Mouse (Mus musculus): ENCODE data around the gene Cldn4.

Cldn4 gene

DNA sequence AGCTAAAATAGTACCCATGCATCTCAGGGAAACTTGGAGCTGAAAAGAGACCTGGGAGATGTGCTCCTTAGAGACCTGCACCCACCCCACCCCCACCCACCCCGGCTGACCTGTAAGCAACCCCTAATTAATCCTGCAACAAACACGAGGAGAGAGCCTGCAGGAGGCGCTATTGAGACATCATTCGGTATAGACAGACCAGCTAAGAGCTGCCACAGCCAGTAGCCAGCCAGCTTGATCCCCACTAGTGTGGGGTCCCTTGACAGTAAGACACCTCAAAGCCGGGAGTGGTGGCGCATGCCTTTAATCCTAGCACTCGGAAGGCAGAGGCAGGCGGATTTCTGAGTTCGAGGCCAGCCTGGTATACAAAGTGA, 13.8 kb downstream of the Cldn4 start:
- in situ Hi-C loops (cut with MboI, MseI) = no loop called here

DNA sequence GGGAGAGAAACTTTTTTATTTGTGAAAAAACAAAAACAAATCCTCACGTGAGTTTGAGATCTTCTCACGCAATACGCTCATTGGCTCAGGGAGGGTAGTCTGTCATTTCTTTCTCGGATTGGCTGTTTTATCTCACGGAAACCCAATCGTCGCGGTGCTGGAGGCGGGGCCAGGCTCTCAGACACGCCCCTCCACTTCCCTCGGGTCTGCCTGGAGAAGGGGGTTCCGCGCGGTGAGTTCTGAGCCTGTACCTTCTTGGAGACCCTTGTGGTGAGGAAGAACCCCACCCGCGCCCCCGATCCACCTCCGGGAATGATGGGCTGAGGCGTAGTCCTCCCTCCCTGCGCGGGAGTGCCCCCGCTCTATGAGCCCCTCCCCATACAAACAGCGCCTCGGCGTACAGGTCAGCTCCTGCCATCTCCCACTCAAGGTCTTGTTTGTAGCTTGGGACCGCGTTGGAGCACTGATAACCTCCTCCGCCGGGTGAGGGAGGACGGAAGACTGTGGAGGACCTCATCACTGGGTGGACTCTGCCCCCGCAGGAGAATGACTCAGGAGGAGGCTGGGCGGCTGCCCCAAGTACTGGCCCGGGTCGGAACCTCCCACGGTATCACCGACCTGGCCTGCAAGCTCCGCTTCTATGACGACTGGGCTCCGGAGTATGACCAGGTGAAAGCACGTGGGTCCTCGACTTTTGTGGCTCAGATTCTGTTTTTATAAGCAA, 14.4 kb downstream of the Cldn4 start, which contains the start of gene Mettl27:
Mettl27 (plus strand) TSS at position 190 of the 724 bp plus-strand sequence.
- in situ Hi-C loops (cut with MboI, MseI) = no loop called here

DNA sequence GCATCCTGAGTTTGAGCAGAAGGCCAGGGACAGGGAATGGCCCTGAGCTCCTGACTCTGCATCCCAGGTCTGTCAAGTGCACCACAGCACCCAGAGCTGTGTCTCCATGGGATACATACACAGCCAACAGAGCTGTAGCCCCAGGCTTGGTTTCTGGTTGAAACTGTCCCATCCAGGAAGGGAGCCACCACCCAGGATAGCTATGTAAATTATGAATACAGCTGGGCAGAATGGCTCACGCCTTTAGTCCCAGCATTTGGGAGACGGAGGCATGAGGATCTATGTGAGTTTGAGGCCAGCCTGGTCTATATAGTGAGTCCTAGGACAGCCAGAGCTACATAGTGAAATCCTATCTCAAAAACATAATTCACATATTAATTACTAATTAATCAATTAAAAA, 16.7 kb downstream of the Cldn4 start:
- in situ Hi-C loops (cut with MboI, MseI) = no loop called here

GRCm38 (mm10) chr5:134926726-134927125, 20.0 kb downstream of the Cldn4 start:
- in situ Hi-C loops (cut with MboI, MseI) = no loop called here

GRCm38 (mm10) chr5:134923141-134923540, 23.6 kb downstream of the Cldn4 start:
- in situ Hi-C loops (cut with MboI, MseI) = loop anchor here (5.0 kb wide), 1 partner anchor 44 kb away; no protein-coding TSS in a partner anchor

GRCm38 (mm10) chr5:134921106-134921505, 25.6 kb downstream of the Cldn4 start:
- in situ Hi-C loops (cut with MboI, MseI) = loop anchor here (5.0 kb wide), 1 partner anchor 46 kb away; no protein-coding TSS in a partner anchor

- in situ Hi-C loops (cut with MboI, MseI) = loop anchor here (5.0 kb wide), 1 partner anchor 47 kb away; no protein-coding TSS in a partner anchor
These were observed 26.5 kb downstream of the Cldn4 start for GRCm38 (mm10) chr5:134920106-134920687.

GRCm38 (mm10) chr5:134919097-134919496, 27.6 kb downstream of the Cldn4 start:
- in situ Hi-C loops (cut with MboI, MseI) = no loop called here

DNA sequence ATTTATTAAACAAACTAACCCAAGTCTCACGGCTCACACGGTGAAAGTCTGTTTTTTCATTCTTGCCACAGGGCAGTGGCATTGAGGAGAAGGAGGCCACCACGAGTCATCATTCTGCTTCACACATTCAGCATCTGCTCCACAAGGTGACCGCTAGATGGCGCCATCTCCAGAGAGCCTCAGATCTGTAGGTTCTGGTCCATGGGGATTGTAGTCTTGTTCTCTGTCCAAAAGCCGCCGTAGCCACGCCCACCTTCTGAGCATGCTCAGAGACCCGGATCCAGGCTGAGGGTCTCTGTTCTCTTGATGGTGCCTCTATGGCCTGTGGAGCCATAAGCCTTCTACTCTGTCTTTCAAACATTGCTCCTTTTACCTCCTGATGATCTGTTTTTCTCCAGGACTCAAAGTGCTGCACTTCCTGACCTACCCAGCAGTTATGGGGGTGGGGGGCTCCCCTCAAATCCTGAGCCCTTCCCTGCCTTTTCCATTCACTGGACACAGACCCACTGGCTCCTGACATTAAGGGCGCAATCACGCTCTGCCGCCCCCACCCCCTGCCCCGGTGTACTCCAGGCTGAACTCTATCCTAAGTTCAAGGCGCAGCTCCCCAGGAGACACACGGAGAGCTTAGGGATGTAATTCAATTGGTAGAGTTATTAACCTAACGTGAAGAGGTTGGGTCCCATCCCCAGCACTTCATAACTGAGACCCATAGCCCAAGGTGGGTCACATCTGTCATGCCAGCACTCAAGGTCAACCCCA, 28.5 kb downstream of the Cldn4 start:
- in situ Hi-C loops (cut with MboI, MseI) = no loop called here

GRCm38 (mm10) chr5:134915311-134915710, 31.4 kb downstream of the Cldn4 start, which contains the start of gene Cldn13:
Cldn13 (minus strand) TSS chr5:134915526.
- in situ Hi-C loops (cut with MboI, MseI) = no loop called here

DNA sequence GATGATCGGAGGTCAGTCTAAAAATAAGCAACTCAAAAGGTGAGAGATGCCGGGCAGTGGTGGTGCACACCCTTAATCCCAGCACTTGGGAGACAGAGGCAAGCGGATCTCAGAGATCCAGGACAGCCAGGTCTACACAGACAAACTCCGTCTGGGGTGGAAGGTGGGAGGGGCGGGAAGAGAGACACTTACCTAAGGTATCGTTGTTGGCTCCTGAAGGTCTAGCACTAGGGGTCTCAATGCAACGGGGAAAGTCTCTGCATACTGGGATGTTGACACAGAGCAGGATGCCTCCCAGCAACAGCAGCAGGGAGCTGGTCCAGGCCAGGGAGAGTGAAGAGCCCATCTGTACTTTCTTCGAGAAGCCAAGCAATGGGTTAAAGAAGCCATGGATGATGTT, 32.2 kb downstream of the Cldn4 start:
- in situ Hi-C loops (cut with MboI, MseI) = no loop called here

DNA sequence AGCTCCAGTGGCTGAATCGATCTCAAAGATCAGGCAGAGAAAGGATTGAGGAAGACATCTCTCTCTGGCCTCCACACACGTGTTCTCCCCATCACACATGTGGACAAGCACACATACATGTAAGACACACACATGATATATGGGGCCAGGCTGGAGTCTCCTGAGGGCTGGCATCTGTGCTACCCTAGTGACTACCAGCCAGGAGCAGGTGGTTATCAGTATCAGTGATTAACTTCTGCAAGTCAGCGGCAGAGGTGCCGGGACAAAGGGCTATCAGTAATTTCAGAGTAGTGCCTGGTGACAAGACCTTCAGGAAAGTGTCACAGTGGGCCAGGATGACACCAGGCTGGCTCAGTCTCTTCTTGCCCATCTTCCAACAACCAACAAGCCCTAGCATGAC, 33.0 kb downstream of the Cldn4 start:
- in situ Hi-C loops (cut with MboI, MseI) = no loop called here

DNA sequence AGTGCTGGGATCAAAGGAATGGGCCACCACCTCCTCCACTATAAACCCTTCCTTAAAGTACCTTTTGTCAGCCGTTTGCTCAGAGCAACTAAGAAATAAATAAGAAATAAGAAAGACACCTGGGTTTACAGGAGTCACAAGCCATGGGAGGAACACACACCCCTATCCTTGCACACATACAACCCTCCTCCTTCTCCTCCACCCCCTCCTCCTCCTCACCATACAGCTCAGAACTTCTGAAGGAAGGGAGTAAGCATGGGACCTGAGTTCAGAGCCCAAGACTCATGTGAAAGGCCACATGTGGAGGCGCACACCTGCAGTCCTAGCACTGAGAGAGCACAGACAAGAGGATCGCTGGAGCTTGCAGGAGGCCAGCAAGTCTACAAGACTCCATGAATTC, 33.4 kb downstream of the Cldn4 start:
- in situ Hi-C loops (cut with MboI, MseI) = no loop called here

DNA sequence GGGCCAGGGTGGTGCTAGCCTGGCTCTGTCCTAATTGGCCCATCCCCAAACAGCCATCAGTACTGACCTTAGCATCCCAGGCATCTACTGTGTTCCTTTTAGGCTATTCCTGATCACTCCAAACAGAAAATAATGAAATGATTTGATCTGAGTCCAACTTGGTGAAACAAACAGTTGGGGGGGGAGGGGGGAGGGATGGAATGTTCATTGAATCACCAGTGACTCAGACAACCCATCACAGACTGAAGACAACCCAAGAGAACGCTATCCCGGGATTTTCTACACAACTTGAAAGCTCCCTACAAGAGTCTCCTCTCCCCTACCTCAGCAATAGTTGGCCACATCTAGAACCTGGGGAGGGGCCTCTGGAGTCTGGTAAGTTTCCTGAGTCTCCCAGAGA, 34.8 kb downstream of the Cldn4 start:
- in situ Hi-C loops (cut with MboI, MseI) = no loop called here

DNA sequence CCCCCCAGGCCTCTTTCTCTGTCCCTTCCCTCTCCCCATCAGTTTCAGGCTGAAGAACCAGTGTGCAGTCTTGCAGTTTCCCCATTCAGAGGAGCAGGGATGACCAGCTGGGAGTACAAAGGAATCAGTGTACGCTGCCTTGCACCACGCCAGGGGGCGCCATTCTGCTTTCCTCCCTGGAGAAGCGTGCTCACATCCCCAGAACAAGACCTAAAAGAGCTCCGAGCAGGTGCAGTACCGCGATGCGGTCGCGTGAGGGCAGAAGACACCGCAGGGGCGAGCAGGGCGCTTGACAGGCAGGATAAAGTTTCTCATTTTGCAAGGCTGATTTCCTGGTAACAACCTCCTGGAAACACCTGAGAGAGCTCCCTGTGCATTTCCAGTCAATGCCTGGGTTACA, 39.6 kb downstream of the Cldn4 start:
- in situ Hi-C loops (cut with MboI, MseI) = no loop called here

- in situ Hi-C loops (cut with MboI, MseI) = no loop called here
These were observed 40.1 kb downstream of the Cldn4 start, which contains the start of gene Tmem270 for GRCm38 (mm10) chr5:134906633-134907032. Tmem270 (minus strand) TSS chr5:134906733.

GRCm38 (mm10) chr5:134901644-134902027, 45.1 kb downstream of the Cldn4 start:
- in situ Hi-C loops (cut with MboI, MseI) = no loop called here

DNA sequence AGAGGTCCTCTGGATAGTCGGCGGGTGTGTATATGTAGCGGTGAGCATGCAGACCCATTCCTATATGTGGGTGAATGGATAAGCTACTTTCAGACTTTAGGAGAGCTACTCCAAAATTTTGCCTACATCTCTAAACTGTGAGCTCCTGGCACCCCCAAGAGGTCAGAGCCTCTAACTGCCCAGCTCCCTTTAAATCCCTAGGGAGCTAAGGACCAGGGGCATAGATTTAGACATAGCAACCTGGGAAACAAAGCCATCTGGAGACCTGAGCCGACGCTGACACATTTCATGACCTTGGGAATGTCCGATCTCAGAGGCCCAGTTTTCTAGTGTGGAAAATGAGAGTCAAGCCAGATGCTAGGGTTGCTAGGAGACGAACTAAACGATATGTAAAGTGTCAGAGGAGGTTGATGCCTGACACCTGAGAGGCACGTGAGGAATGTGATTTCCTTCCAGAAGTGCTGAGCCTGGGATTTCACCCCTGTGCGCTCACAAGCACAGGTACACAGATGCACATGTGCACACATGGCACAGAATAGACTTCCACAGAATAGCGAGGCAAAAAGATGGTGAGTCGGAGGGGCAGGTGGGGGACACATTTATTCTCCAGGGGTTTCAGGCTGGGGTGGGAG, 45.6 kb downstream of the Cldn4 start:
- in situ Hi-C loops (cut with MboI, MseI) = no loop called here

DNA sequence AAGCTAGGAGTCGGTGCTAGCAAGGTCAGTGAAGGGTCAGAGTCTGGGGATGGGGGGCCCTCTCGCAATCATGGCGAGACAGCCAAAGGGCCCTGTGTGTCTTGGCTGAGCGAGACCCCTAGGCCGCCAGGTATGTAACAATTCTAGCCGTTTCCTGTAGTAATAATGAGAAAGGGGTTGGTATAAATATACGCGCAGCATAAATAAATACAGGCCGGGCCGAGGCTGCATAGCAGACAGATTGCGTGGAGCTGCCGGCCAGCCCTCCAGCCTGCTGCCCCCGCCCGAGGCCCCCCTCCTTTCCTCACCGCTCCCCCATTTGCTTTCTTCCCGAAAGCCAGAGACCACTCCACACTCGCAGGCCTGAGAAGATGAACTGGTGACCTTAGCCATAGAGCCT, 49.1 kb downstream of the Cldn4 start:
- in situ Hi-C loops (cut with MboI, MseI) = no loop called here

- in situ Hi-C loops (cut with MboI, MseI) = no loop called here
These were observed 49.8 kb downstream of the Cldn4 start for GRCm38 (mm10) chr5:134896965-134897364.

GRCm38 (mm10) chr5:134895291-134895690, 51.4 kb downstream of the Cldn4 start:
- in situ Hi-C loops (cut with MboI, MseI) = no loop called here

Measured in T-helper 2 cell (primary cell).